Mouse (Mus musculus): ENCODE measurements around the gene Trex1. TPM values are rescaled to one million over a fixed set of nuclear protein-coding genes. Genes with fewer than 3 reads are reported as not detected.

Trex1 gene
- total and polyA plus RNA-seq, 2 experiments from 2014 or later, result 14.8 to 22.5 TPM

DNA sequence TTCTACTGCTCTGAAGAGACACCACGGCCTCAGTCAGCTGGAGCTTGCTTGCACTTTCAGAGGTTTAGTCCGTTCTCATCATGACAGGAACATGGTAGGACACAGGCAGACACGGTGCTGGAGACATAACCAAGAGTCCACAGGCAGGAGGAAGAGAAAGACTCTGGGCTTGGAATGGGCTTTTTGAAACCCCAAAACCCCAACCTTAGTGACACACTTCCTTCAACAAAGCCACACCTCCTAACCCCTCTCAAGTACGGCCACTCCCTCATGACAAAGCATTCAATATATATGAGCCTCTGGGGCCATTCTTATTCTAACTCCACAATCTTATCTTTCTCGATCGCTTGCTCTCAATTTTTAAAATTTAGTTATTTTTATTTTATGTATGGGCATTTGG, 27.1 kb downstream of the Trex1 start:
- Histone ChIP-seq H3K9ac (replicated peaks; ENCODE audit: low read length, poor library complexity, severe bottlenecking) (no peak overlapping the region), H3K4me3 (ENCODE audit: low read depth, low read length) (no peak overlapping the region), H3K27me3 (ENCODE audit: insufficient read depth, low read length) (no peaks in the 10 kb centered on the region), H3K9me3 (ENCODE audit: low read length) (no peaks in the 10 kb centered on the region), H3K4me1 (ENCODE audit: insufficient read depth, low read length) (no peaks in the 10 kb centered on the region), H3K36me3 (ENCODE audit: insufficient read depth, low read length) (peaks cover 24% of the 10 kb centered on the region; the same call in 1 of the 2 replicates), H3K4me2 (ENCODE audit: low read depth, low read length, poor library complexity, severe bottlenecking) (no peak overlapping the region), H3K27ac (ENCODE audit: low read depth, low read length) (no peak overlapping the region)
- WGBS, result 83% methylated on average over 6 of the region's 6 CpGs
- no peak for DNase-seq (ENCODE audit: low spot score)
- TF ChIP-seq CTCF (IDR thresholded peaks at IDR 0.05), result no peak
- no peak for ATAC-seq (ENCODE audit: low FRiP score)

DNA sequence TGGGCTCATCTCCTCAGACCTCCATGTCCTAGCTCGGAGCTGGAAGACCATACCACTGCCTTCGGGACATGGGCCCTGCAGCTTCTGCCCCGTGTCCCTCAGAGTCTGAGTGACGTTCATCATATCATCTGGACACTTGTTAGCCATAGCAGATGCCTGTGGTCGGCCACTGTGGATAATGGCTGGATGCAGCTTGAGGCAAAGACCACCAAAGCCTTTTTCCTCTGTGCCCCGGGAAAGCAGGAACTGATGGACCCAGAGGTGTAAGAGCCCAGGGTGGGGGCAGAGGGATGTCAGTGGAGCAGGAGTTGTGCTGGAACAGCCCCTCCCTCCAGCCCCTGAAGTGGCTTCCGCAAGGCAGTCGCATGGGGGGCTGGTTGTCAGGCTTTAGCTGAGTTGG, 27.8 kb downstream of the Trex1 start:
- TF ChIP-seq CTCF (IDR thresholded peaks at IDR 0.05), result no peak
- 88% methylated on average over 8 of the region's 8 CpGs for whole genome bisulfite sequencing
- H3K9ac ChIP-seq (replicated peaks; ENCODE audit: low read length, poor library complexity, severe bottlenecking), result no peak overlapping the region

DNA sequence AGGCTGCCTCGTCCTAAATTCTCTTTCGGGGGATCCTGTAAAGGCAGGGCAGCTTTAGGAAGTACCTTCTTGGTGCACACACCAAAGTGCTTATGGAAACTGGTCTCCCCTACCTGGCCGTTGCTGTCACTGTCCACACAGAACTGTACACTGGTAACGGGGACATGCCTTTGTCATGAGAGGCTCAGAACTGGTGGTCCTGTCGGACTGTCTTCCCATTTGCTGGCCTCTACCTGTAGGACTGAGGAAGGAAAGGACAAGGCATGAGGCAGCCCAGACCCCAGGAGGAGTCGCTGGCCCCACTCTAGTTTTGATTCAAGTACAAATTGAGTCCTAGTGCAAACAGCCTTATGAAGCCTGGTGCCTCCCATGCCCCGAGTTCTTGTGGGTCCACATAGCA, 28.5 kb downstream of the Trex1 start:
- Histone ChIP-seq H3K9ac (replicated peaks; ENCODE audit: low read length, poor library complexity, severe bottlenecking) (no peak overlapping the region), H3K27ac (ENCODE audit: low read depth, low read length) (no peak overlapping the region), H3K36me3 (ENCODE audit: insufficient read depth, low read length) (peaks cover 34% of the 10 kb centered on the region; the same call in 1 of the 2 replicates), H3K4me2 (ENCODE audit: low read depth, low read length, poor library complexity, severe bottlenecking) (no peak overlapping the region), H3K27me3 (ENCODE audit: insufficient read depth, low read length) (no peaks in the 10 kb centered on the region), H3K4me1 (ENCODE audit: insufficient read depth, low read length) (no peaks in the 10 kb centered on the region), H3K4me3 (ENCODE audit: low read depth, low read length) (no peak overlapping the region), H3K9me3 (ENCODE audit: low read length) (no peaks in the 10 kb centered on the region)
- ATAC-seq (ENCODE audit: low FRiP score) (no peak), DNase-seq (ENCODE audit: low spot score) (no peak)
- 93% methylated on average over 7 of the region's 7 CpGs for WGBS
- TF ChIP-seq CTCF (IDR thresholded peaks at IDR 0.05), result no peak

More for the DNA sequence above, 27.8 kb downstream of the Trex1 start:
- ATAC-seq (ENCODE audit: low FRiP score) (no peak), DNase-seq (ENCODE audit: low spot score) (no peak)
- H3K36me3 ChIP-seq (ENCODE audit: insufficient read depth, low read length), result peaks cover 28% of the 10 kb centered on the region; the same call in 1 of the 2 replicates
- no peaks in the 10 kb centered on the region for H3K9me3 ChIP-seq (ENCODE audit: low read length)
- H3K4me3 ChIP-seq (ENCODE audit: low read depth, low read length), result no peak overlapping the region
- no peak overlapping the region for H3K27ac ChIP-seq (ENCODE audit: low read depth, low read length)
- no peak overlapping the region for H3K4me2 ChIP-seq (ENCODE audit: low read depth, low read length, poor library complexity, severe bottlenecking)
- no peaks in the 10 kb centered on the region for H3K27me3 ChIP-seq (ENCODE audit: insufficient read depth, low read length)
- no peaks in the 10 kb centered on the region for H3K4me1 ChIP-seq (ENCODE audit: insufficient read depth, low read length)

DNA sequence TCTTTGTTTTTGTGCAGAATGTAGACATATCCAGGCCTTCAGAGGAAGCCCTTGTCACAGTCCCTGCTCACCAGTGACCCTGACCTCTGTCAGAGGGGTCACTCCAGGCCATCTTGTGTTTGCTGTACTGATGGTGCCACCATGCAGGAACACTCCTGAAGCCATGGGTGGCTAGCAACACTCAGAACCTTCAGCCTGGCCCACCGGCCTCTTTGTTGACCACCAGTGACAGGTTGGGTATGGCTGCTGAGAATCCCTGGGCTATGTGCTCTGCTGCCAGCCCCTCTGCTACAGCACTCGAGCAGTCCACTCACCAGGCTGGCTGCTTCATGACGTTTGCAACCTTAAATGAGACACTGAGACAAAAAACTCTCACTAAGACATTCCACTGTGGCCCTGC, 29.2 kb downstream of the Trex1 start:
- Histone ChIP-seq H3K36me3 (ENCODE audit: insufficient read depth, low read length) (peaks cover 41% of the 10 kb centered on the region), H3K4me3 (ENCODE audit: low read depth, low read length) (no peak overlapping the region), H3K4me1 (ENCODE audit: insufficient read depth, low read length) (no peaks in the 10 kb centered on the region), H3K9ac (replicated peaks; ENCODE audit: low read length, poor library complexity, severe bottlenecking) (no peak overlapping the region), H3K4me2 (ENCODE audit: low read depth, low read length, poor library complexity, severe bottlenecking) (no peak overlapping the region), H3K27me3 (ENCODE audit: insufficient read depth, low read length) (no peaks in the 10 kb centered on the region), H3K27ac (ENCODE audit: low read depth, low read length) (no peak overlapping the region), H3K9me3 (ENCODE audit: low read length) (no peaks in the 10 kb centered on the region)
- ATAC-seq (ENCODE audit: low FRiP score) (no peak), DNase-seq (ENCODE audit: low spot score) (no peak)
- TF ChIP-seq CTCF (IDR thresholded peaks at IDR 0.05), result no peak
- 73% methylated on average over 3 of the region's 3 CpGs for whole genome bisulfite sequencing

DNA sequence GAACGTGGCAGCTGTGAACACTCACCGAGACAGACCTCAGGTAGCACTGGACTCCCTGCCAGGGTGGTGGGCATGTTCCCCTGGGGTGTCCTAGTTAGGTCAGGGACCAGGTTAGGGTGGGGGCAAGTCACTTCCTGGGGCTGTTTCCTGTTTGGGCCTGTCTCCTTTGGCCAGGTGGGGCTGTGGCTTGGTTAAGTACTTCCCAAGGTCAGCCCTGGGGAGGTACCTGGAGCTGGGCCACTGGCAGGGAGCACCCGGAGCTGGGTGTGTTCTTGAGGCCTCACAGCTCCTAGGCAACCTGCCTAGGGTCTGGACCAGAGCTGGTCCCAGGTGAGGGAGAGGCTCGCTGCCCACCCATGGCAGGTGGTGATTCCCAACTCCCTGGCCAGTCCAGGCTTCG, 30.6 kb downstream of the Trex1 start:
- no peak overlapping the region for H3K4me3 ChIP-seq (ENCODE audit: low read depth, low read length)
- no peaks in the 10 kb centered on the region for H3K9me3 ChIP-seq (ENCODE audit: low read length)
- ATAC-seq (ENCODE audit: low FRiP score) (no peak), DNase-seq (ENCODE audit: low spot score) (no peak)
- 81% methylated on average over 5 of the region's 5 CpGs for WGBS
- no peaks in the 10 kb centered on the region for H3K4me1 ChIP-seq (ENCODE audit: insufficient read depth, low read length)
- no peak for TF ChIP-seq CTCF (IDR thresholded peaks at IDR 0.05)
- H3K27me3 ChIP-seq (ENCODE audit: insufficient read depth, low read length), result no peaks in the 10 kb centered on the region
- H3K9ac ChIP-seq (replicated peaks; ENCODE audit: low read length, poor library complexity, severe bottlenecking), result no peak overlapping the region
- H3K36me3 ChIP-seq (ENCODE audit: insufficient read depth, low read length), result peaks cover 48% of the 10 kb centered on the region
- H3K4me2 ChIP-seq (ENCODE audit: low read depth, low read length, poor library complexity, severe bottlenecking), result no peak overlapping the region
- no peak overlapping the region for H3K27ac ChIP-seq (ENCODE audit: low read depth, low read length)

DNA sequence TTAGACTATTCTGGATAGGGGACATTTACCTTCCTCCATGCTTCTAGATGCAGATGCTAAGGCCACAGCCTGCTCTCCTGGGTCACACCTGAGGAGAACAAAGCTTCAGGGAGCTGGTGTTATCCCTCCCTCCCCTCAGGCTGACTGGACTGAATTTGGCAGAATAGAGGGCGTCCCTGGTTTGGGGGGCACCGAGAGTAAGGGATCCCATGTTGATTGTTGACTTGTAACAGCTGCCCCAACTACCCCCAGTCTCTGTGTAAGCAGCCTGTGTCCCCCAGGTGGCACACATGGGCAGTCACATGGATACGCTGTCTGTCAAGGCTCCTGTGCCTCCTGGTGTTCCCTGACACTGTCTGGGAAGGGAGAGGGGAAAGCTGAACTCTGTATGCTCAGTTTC, 31.1 kb downstream of the Trex1 start:
- Histone ChIP-seq H3K9me3 (ENCODE audit: low read length) (no peaks in the 10 kb centered on the region), H3K4me1 (ENCODE audit: insufficient read depth, low read length) (no peaks in the 10 kb centered on the region), H3K36me3 (ENCODE audit: insufficient read depth, low read length) (peaks cover 50% of the 10 kb centered on the region), H3K4me3 (ENCODE audit: low read depth, low read length) (no peak overlapping the region), H3K9ac (replicated peaks; ENCODE audit: low read length, poor library complexity, severe bottlenecking) (no peak overlapping the region), H3K27me3 (ENCODE audit: insufficient read depth, low read length) (no peaks in the 10 kb centered on the region), H3K27ac (ENCODE audit: low read depth, low read length) (no peak overlapping the region), H3K4me2 (ENCODE audit: low read depth, low read length, poor library complexity, severe bottlenecking) (no peak overlapping the region)
- no peak for TF ChIP-seq CTCF (IDR thresholded peaks at IDR 0.05)
- no peak for DNase-seq (ENCODE audit: low spot score)
- 82% methylated on average over 3 of the region's 3 CpGs for WGBS
- no peak for ATAC-seq (ENCODE audit: low FRiP score)

All from midbrain, postnatal 0 days (tissue).